Mouse (Mus musculus) midbrain, embryonic 11.5 days (tissue): ENCODE data around the gene Twnk. TPM values are rescaled to one million over a fixed set of nuclear protein-coding genes. Genes with fewer than 3 reads are reported as not detected.

ENCODE experiments used
- ATAC-seq: fragments of 200-750 bp; cut with Nextera tagmentation; 2 replicates; pipeline ENCODE4 v1.8.0; 2017; ENCODE audit warnings: moderate TSS enrichment, moderate library complexity; ENCODE audit not compliant: low FRiP score
- DNase-seq: peaks from one replicate; pipeline ENCODE4 v3.0.0; 2015; ENCODE audit warnings: low spot score; ENCODE audit errors: missing footprints
- H3K27ac ChIP-seq: fragments of 300-500 bp; sonication (generic); 2 replicates; pipeline ENCODE4 v1.5.1; 2014; ENCODE audit warnings: low read depth, low read length
- H3K27me3 ChIP-seq: fragments of 300-500 bp; sonication (generic); 2 replicates; pipeline ENCODE4 v1.6.1; 2014; ENCODE audit warnings: mild to moderate bottlenecking, low read length, moderate library complexity, mixed read lengths; ENCODE audit not compliant: control insufficient read depth, insufficient read depth
- H3K36me3 ChIP-seq: fragments of 300-500 bp; sonication (generic); 2 replicates; pipeline ENCODE4 v1.6.1; 2014; ENCODE audit warnings: mild to moderate bottlenecking, low read length, moderate library complexity, mixed read lengths; ENCODE audit not compliant: control insufficient read depth, insufficient read depth
- H3K4me1 ChIP-seq: fragments of 300-500 bp; sonication (generic); 2 replicates; pipeline ENCODE4 v1.6.1; 2014; ENCODE audit warnings: low read length; ENCODE audit not compliant: control insufficient read depth, insufficient read depth
- H3K4me2 ChIP-seq: fragments of 300-500 bp; sonication (generic); 2 replicates; pipeline ENCODE4 v1.6.1; 2014; ENCODE audit warnings: mild to moderate bottlenecking, moderate library complexity
- H3K4me3 ChIP-seq: fragments of 300-500 bp; sonication (generic); 2 replicates; pipeline ENCODE4 v1.5.1; 2014; ENCODE audit warnings: low read depth, low read length
- H3K9ac ChIP-seq: fragments of 300-500 bp; sonication (generic); 2 replicates; pipeline ENCODE4 v1.6.1; 2014; ENCODE audit warnings: low read length
- H3K9me3 ChIP-seq: fragments of 300-500 bp; sonication (generic); 2 replicates; pipeline ENCODE4 v1.6.1; 2016; ENCODE audit warnings: low read length; ENCODE audit not compliant: control insufficient read depth
- WGBS: fragments of 180-500 bp; shearing (Covaris S2); extraction: QIAGEN DNeasy Blood & Tissue Kit; methylation state at CpG from one replicate; pipeline ENCODE4 v1.1.7; 2014; 5-methylcytosine and 5-hydroxymethylcytosine counted together
- polyA plus RNA-seq: library from polyadenylated mRNA; unstranded; fragments of >200 nt; fragmentation: Nextera tagmentation; extraction: Ambion mirVana; gene quantifications from 2 replicates; pipeline ENCODE4 v1.2.1, GENCODE M21; 2014

The Twnk gene
- polyA plus RNA-seq, 1 experiment from 2014 or later: 14.2 TPM

DNA sequence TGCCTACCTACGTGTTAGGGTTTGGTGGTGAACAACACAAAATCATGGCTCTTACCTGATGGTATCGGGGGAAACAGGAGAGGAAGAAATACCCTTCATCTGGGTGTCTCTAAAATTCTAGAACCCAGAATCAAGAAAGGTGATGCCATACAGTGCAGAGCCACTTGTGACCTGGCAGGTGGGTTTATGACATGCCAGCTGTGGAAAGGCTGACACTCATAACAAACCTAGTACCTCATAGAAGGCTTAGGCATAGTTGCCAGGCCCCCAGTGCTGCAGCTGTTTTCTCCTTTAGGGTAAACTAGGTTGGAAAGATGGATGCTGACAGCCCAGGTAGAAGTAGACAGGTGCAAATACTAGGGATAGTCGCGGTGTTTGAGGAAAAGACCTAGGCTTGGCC is 21.0 kb upstream of the Twnk start:
- Histone ChIP-seq H3K27me3 (no peaks in the 10 kb centered on the region), H3K4me1 (peaks cover 2% of the 10 kb centered on the region; the same call in 1 of the 2 replicates), H3K9me3 (no peaks in the 10 kb centered on the region), H3K27ac (no peak overlapping the region), H3K4me3 (no peak overlapping the region), H3K4me2 (no peak overlapping the region), H3K36me3 (0 out of 2 replicates have a peak, but pooled peaks cover 4% of the 10 kb centered on the region), H3K9ac (no peak overlapping the region)
- 89% methylated on average over 4 of the region's 4 CpGs for WGBS
- ATAC-seq (no peak), DNase-seq (no peak)

DNA sequence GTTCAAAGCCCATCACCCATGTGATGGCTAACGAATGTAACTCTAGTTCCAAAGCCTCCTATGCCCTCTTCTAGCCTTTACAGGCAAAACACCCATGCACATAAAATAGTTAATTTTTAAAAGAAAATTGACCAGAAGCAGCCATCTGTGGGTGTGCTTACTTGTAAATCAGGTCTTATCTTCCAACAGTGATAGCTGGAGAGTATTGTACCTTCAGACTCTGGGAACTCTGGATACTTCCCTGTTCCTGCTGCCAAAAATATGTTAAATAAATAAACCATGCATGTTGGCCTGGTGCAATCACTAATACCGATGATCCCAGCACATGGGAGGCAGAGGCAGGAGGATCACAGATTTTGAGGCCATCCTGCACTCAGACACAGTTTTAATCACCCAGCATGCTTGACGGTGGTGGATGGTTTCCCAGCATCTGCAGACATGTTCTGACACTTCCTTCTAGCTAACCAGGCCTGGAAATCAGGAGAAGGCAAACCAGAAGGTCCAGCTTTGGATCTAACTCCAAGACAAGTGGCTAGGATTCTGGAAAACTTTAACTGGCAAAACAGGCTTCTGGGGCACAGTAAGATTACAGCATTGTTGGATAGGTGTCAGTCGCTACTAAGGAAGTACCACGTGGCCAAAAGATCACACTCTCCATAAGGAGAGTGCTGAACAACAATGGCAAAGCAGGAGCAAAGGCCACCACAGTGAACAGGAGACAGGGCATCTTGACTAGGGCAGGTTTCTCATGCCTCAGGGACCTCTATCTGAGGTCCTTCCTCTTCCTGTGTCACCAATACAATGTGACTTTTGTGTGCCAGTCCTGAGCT is 20.1 kb upstream of the Twnk start:
- Histone ChIP-seq H3K4me3 (no peak overlapping the region), H3K27ac (no peak overlapping the region), H3K9me3 (no peaks in the 10 kb centered on the region), H3K4me1 (peaks cover 7% of the 10 kb centered on the region), H3K27me3 (no peaks in the 10 kb centered on the region), H3K36me3 (0 out of 2 replicates have a peak, but pooled peaks cover 4% of the 10 kb centered on the region), H3K9ac (no peak overlapping the region), H3K4me2 (no peak overlapping the region)
- 66% methylated on average over 5 of the region's 5 CpGs for WGBS
- DNase-seq (no peak), ATAC-seq (no peak)

DNA sequence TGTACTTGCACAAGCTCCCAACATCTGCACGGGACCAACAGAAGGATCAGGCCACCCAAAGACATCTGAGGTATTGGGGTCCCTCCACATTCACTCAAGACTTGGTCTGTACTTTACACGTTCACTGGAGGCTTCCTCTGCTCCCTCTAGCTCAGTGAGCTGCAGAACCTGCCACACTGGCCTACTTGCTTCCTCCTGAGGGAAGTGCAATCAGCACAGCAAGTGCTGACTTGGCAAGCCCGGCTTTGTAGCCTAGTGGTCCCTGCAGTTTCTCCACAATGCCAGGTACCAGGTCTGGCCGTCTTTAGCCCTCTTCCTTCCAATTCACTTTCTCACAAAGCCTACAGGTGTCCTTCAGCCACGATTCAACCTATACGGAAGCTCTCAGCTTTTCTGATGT is 18.5 kb upstream of the Twnk start:
- no peaks in the 10 kb centered on the region for H3K27me3 ChIP-seq
- H3K4me2 ChIP-seq: no peak overlapping the region
- ATAC-seq (no peak), DNase-seq (no peak)
- no peak overlapping the region for H3K4me3 ChIP-seq
- 77% methylated on average over 6 of the region's 6 CpGs for WGBS
- no peaks in the 10 kb centered on the region for H3K36me3 ChIP-seq
- no peaks in the 10 kb centered on the region for H3K9me3 ChIP-seq
- no peak overlapping the region for H3K27ac ChIP-seq
- H3K9ac ChIP-seq: no peak overlapping the region
- peaks cover 7% of the 10 kb centered on the region for H3K4me1 ChIP-seq

DNA sequence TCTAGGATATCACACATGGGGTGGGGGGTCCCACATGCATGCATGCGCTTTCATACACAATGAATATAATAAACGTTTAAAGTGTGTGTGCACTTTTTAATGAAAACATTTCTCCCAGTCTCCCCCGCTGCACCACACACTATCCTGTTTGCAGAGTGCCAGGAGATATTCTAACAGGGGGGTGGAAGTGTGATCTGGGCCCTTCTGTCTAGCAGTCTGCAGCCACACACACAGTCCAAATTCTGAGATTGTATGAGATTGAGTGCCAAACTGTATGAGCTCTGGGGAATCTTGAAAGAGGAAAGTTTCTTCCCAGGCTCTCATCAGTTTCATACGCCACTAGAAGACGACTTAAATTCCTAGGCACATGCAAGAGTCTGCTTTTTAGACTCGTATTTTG is 17.6 kb upstream of the Twnk start:
- ATAC-seq (no peak), DNase-seq (no peak)

DNA sequence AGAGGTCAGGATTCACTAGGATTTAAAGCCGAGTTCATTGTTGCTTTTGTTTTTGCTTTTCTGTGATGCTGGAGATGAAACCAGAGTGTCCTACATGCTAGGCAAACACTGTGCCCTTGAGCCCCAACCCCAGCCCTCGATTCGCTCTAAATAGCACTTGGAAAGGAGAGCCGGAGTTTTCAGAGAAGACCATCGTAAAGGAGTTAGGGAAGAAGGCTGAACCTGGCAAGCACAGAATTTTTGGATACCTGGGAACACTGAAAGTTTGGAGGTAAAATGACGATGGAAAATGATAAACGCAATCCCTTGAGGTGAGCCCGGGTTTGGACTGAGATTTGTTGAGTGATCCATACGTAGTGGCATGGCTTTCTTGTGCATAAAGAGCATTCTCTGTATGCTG is 17.1 kb upstream of the Twnk start:
- WGBS: 24% methylated on average over 9 of the region's 9 CpGs
- Histone ChIP-seq H3K9me3 (no peaks in the 10 kb centered on the region), H3K9ac (peak overlapping the region; percentile 88)

More for the DNA sequence above, 17.6 kb upstream of the Twnk start:
- peaks cover 7% of the 10 kb centered on the region for H3K4me1 ChIP-seq
- WGBS: 57% methylated on average over 6 of the region's 6 CpGs
- no peaks in the 10 kb centered on the region for H3K9me3 ChIP-seq
- H3K4me3 ChIP-seq: no peak overlapping the region
- no peaks in the 10 kb centered on the region for H3K27me3 ChIP-seq
- H3K4me2 ChIP-seq: no peak overlapping the region
- no peak overlapping the region for H3K27ac ChIP-seq
- no peaks in the 10 kb centered on the region for H3K36me3 ChIP-seq
- no peak overlapping the region for H3K9ac ChIP-seq

DNA sequence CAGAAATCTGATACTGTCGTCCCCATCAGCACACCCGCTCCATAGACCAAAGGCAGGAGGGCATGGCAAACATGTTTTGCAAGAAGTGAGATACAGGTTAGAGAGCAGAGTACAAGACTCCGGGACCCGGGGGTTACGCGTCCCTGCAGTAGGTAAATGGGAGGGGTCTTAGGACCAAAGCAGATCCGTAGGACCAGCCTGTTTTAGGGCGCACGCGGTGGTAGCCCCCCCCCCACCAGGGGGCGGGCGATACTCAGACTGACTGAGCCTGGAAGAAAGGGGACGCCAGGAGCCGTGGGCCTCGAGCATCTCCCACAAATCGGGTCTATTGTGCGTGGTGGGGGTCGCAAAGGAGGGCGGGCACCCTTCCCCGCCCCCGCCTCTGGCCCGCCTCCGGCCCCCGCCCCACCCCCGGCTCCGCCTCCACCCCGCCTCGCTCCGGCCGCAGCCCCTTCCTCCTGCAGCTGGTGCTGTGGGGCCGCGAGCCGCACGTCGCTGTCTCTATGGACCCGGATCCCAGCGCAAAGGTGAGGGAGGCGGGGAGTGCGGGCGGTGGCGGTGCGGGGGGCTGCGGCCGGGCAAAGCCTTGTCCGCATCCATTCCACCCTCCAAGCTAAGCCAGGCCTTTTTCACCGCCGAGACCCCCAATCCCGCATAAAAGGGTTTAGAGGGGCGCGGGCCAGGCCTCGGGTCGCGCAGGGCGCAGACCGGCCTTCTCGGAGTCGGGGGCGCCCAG is 16.5 kb upstream of the Twnk start, which contains the start of gene Sema4g:
TSS of gene Sema4g (plus strand) at position 271 of the 736 bp plus-strand sequence.
- peak; percentile 97 for DNase-seq
- peak within 1 kb of the TSS; percentile 98 for H3K4me2 ChIP-seq
- H3K4me3 ChIP-seq: peak within 1 kb of the TSS; percentile 74
- peak; percentile 81 for ATAC-seq
- H3K4me1 ChIP-seq: peaks cover 7% of the 10 kb centered on the region
- H3K9me3 ChIP-seq: no peaks in the 10 kb centered on the region
- no peak within 1 kb of the TSS; the same call in 1 of the 2 replicates for H3K27ac ChIP-seq
- H3K27me3 ChIP-seq: no peaks in the 10 kb centered on the region
- peak within 1 kb of the TSS; percentile 88 for H3K9ac ChIP-seq
- H3K36me3 ChIP-seq: no peaks in the 10 kb centered on the region
- WGBS: under 1% methylated on average over 55 of the region's 58 CpGs

More for the DNA sequence above, 17.1 kb upstream of the Twnk start:
- Histone ChIP-seq H3K4me2 (peak overlapping the region; percentile 98), H3K36me3 (no peaks in the 10 kb centered on the region), H3K4me1 (peaks cover 7% of the 10 kb centered on the region), H3K4me3 (peak overlapping the region; percentile 74), H3K27ac (no peak overlapping the region), H3K27me3 (no peaks in the 10 kb centered on the region)
- ATAC-seq: no peak
- peak; percentile 88 for DNase-seq

DNA sequence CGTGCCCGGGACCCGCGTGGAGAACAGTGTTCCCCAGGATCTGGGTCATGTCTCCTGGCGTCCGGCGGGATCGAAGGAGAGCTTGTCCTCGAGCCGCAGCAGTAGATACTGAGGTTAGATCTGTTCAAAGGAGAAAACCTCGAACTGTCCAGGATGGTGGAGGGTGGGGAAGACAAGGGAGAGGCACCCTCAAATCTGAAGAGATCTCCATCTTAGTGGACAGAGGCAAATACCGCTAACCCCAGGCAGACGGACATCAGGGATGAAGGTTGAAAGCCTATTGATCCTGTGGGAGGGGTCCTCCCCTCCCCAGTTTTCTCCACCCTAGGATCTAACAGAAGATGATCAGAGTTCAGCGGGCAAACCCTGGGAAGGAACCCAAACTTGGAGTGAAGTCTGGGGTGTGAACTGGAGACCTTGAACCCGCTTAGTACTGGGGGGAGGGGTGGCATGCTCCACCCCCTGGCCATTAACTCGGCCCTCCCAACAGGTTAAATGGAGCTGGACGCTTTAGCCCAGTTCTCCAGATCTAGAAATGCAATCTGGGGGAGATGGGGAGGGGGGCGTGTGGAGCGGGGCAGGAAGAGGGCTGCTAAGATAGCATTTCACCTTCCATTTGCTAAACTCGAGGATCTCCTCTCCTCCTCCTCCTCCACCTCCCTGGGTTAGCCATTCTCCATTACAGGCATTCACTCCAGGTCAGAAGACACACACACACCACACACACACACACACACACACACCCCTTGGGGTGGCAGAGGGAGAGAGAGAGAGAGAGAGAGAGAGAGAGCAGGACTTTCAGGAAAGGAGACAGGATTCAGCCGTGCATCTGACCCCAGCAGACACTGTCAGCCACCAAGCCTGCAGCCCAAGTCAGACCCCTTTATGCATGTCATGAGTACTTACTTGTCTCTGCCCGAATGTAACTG is 15.6 kb upstream of the Twnk start:
- peak overlapping the region; percentile 98 for H3K4me2 ChIP-seq
- H3K4me1 ChIP-seq: peaks cover 7% of the 10 kb centered on the region
- no peaks in the 10 kb centered on the region for H3K9me3 ChIP-seq
- WGBS: 6% methylated on average over 22 of the region's 22 CpGs
- no peak overlapping the region; the same call in 1 of the 2 replicates for H3K27ac ChIP-seq
- ATAC-seq (peak; percentile 53), DNase-seq (peak; percentile 86)
- H3K9ac ChIP-seq: peak overlapping the region; percentile 88
- no peaks in the 10 kb centered on the region for H3K36me3 ChIP-seq
- no peaks in the 10 kb centered on the region for H3K27me3 ChIP-seq
- H3K4me3 ChIP-seq: peak overlapping the region; percentile 74

DNA sequence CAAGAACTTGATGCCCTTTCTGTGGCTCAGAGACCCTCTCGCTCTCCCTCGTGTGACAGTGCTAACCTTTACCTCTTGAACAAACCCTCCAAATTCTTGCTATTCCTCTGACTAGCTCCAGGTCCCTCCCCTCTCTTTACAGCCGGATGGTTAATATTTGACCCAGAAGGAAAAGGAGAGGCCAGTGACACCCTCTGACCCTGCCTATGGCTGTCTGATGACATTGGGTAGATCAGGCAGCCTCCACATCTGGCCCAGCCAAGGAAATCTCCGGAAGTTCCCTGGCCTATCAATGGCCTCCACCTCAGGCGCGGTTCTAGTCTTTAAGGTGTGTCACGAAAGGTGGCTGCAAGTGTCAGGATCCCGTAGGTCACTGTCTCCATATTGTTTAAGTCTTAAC is 14.4 kb upstream of the Twnk start:
- Histone ChIP-seq H3K9ac (no peak overlapping the region), H3K4me3 (no peak overlapping the region), H3K27ac (no peak overlapping the region), H3K27me3 (no peaks in the 10 kb centered on the region), H3K4me1 (peaks cover 7% of the 10 kb centered on the region), H3K36me3 (no peaks in the 10 kb centered on the region), H3K9me3 (no peaks in the 10 kb centered on the region), H3K4me2 (no peak overlapping the region)
- 89% methylated on average over 8 of the region's 8 CpGs for WGBS
- DNase-seq: no peak
- ATAC-seq: no peak
